Mouse (Mus musculus): Measurements from ENCODE around the gene Hist1h2ak.

DNA sequence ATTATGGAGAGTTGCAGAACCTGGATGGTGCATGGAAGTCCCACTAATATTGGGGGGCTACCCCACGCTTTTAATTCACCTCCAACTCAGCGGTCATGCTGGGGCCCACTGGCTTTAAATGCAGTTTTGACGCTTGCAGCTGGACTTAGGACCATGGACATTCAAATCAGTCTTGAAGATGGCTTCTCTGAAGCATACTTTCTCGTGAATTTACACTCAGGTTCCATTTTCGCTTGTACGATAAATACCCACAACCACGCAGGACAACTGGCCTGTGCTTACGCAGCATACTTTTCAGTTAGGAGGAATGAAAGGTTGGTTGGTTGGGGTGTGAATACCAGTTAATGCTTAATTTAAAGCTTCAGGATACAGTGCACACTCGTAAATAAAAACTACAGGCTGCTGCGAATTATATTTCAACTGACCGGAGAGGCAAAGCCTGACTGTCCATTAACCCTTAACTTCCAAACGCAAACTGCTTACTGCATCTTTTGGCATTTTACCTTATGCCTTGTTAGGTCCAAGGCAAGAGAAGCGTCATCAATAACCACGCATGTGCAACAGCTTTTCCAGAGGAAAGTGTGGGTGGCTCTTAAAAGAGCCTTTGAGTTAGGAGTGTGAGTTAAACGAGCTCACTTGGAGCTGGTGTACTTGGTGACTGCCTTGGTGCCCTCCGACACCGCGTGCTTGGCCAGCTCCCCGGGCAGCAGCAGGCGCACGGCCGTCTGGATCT, 38.3 kb downstream of the Hist1h2ak start:
- TF ChIP-seq GATA1 (IDR thresholded peaks at IDR 0.05; ENCODE audit: borderline replicate concordance, low read length) = no peak
- no peak for TF ChIP-seq FLI1 (IDR thresholded peaks at IDR 0.05; ENCODE audit: low read length)
